Mouse (Mus musculus) embryo, embryonic 10 days (tissue): ENCODE measurements around the gene Rad9b.

Source experiments
- DNase-seq: peaks from one replicate; pipeline ENCODE4 v3.0.0-alpha.2; 2015; ENCODE audit warnings: low spot score

The Rad9b gene

DNA sequence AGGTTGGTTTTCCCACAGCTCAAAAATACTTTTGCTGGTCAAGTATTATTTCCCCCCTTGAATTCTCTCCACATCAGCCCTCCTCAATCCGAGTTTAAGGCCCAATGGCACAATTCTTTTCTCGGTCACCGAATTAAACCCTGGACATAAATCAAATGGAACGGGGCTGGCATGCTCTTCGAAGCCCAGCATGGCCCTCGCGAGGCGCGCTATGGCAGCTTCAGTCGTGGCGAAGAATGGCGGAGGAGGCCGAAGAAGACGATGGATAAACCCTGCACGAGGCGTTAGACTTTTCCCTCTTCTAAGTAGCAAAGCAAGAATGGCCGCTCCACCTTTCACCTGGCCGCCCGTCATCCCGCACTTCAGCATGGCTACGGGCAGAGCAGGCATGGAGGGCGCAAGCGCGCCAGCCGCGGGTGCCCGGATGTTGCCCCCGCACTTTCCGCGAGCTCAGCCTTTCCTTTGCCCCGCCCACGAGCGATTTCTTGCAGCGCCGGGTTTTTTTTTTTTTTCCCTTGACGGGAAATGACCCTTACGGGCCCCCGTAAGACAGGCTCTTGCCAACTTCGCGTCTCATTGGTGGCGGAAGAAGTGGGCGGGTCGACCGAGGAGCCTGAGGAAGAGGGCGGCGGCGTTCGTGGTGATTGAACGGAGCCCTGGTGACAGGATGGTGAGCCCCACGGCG lies at the start of gene Rad9b, which contains the start of gene Vps29:
TSS of gene Rad9b (minus strand) at position 427 of the 685 bp plus-strand sequence.
TSS of gene Vps29 (plus strand) at position 563 of the 685 bp plus-strand sequence.
- DNase-seq: peak; percentile 97

DNA sequence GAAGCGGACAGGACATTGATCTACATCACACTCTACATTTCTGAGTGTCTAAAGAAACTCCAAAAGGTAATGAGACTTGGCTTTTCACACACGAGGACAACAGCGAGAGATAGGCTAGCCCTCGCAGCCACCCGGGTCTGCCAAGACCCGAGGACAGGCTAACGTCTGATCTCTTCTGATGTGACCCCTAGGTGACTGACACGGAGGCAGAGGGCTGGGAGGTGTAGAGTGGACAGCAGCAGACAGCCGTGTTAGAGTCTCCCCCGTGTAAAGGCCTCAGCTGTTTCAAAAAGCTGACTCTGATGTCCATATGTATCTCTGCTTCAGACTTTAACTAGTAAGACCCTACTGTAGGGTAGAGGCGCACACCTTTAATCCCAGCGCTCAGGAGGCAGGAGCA lies 49.3 kb upstream of the Rad9b start:
- no peak for DNase-seq

DNA sequence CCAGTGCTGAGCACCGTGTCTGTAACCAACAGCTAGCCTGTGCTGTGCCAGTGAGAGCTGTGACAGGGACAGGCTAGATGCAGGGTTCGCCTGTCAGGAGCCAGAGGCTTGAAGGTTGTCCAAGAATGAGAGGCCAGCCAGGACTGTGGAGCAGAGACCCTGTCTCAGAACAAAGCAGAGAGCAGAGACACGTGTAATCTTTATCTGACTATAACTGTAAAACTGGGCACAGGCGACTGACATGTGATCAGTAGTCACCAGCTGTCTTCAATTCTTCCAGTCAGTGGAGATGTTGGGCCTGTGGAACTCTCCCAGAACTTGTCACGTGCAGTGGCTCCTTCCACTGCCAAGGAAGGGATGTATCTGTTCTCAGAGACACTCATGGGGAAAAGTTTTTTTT lies 48.7 kb upstream of the Rad9b start:
- DNase-seq: no peak

DNA sequence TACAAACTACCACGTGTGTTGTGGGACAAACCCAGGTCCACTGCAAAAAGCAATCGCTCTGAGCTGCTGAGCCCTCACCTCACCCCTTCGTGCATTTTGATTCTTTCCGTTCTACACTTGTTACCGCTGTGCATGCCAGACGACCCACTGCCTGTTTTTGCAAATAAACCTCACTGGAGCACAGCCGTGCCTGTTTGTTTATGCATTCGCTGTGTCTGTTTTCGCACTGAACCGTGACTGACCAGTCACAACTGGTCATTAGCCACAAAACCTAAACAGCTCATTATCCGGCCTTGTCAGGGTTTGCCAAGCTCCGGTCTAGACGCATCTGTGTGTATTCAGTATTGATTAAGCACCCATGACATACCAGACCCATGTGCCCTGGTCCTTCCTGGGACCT lies 48.1 kb upstream of the Rad9b start:
- DNase-seq: no peak

DNA sequence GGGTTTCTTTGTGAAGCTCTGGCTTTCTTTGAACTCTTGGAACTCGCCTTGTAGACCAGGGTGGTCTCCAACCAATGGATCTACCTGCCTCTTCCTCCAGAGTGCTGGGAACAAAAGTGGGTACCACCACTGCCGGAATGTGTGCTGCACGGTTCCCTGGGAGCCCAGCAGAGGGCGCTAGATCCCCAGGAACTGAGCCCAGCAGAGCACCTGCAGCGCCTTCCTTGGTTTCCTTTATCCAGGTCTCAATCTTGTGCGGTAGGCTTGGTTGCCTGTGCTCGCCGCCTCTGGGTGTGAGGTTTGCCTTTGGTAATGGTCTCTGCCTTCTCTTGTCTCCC lies 47.2 kb upstream of the Rad9b start:
- peak; percentile 65 for DNase-seq

DNA sequence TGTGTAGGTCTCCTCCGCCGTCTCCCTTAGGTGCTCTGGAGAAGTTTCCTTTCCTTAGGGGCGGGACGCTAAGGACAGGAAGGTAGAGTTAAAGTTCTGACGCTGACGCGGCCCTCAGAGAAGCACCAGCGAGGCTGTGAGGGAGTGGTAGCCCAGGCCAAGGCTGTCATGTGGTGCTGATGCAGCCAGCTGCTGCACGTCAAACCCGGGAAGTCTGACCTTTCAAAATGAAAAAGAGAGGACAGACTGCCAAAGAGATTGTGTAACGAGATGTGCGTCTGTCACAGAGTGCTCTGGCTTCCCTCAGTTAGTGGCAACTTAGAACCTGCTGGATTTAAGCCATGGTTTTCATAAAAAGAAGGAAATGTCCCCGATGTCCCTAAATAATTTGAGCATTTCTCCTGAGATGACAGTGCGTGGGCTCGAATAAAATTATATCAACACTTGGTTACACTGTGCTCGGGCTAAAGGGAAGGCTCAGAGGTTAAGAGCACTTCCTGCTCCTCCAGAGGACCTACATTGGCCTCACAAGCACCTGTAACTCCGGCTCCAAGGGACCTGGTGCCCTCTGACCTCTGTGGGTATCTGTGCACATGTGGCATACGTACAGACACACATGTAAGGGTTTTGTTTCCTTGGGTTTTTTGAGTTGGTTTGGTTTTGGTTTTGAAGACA lies 46.7 kb upstream of the Rad9b start:
- DNase-seq: no peak

DNA sequence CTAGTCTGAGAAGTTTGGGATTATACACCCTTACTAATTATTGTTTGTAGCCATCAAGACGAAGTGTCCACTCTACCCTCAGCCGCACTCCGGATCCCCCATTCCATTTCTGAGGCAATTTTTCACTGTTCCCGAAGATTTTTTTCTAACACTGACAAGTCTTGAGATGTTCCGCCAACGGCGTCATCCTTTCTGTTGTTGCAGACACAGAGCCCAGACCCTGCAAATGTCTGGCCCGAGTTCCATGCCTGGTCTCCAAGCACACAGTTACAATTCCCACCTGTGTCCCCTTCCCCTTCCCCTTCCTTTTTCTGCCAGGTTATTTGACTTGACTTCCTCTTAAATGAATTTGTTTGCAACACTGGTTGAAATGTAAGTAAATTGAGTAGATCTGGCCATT lies 45.8 kb upstream of the Rad9b start:
- DNase-seq: no peak

DNA sequence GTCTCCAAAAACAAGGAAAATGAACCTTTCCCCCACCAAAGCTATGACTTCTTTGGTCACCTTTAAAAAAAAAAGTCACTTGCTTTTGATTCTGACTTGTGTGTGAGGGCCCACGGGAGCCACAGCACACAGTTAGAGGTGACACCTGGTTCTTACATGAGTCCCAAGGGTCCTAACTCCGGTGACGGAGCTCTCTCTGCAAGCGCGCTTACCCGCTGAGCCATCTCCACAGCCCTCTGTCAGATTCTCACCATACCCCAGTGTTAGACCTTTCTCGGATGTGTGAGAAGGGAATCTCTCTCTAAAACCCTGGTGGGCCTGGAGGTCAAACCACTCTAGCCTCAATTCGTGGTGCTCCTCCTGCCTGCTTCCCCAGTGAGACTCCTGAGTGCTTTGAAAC lies 43.5 kb upstream of the Rad9b start:
- DNase-seq: no peak

DNA sequence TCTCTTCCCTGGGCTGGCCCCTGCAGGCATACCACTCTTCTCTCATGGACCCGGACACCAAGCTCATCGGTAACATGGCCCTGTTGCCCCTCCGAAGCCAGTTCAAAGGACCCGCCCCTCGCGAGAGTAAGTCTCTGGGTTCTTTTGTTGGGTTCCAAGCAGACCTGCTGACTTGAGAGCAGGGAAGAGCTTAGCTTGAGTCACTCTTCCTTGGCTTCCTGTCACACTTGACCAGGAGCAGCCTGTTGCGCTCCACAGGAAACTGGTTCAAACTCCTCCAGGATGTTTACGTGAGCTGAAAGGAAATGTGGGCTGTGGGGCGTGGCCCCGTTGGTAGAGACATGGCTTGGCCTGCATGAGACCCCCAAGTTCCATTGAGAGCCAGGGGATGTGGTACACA lies 42.8 kb upstream of the Rad9b start:
- DNase-seq: peak; percentile 25

DNA sequence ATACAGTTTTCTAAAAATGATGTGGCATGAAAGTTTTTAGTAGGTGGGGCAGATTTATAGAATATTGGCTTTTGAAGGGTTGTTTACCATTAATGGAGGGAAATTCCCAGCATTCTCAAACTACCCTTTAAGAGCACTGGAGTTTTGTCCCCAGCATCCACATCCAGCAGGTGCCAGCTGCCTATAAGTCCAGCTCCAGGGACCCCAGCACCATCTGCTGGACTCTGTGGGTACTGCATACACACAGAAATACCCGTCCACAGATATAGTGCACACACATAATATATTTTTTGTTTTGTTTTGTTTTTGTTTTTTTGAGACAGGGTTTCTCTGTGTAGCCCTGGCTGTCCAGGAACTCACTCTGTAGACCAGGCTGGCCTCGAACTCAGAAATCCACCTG lies 39.9 kb upstream of the Rad9b start:
- DNase-seq: peak; percentile 71

DNA sequence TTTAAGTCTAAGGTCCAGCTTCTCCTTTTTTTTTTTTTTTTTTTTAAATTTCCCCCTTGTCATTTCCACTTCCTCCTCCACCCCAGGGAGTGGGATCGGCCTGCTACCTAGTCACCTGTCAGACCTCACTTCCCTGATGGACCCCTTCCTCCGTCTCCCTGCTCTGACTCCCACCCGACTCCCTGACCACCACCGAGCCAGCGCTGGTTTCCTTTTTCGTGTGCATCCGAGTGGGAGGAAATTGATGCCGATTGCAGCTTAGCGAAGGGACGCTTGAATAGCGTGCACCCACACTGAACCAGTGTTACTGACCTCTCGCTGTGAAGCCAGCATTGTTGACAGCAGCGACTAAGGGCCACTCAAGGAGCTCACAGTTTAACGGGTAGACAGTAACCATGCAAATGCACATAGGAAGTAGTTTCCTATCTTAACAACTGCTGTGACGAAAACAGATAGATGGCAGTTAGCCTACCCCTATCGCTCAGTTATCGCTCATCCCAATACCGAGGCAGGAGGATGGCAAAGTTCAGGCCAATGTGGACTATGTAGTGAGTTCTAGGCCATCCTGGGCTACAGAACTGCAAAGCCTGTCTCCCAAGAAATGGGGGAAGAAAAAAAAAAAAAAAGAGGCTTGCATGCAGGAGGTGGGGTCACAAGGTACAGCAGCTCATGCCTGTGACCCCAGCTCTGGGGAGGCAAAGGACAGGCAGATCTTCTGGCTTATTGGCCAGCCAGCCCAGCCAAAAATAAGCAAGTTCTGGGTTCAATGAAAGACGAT lies 38.4 kb upstream of the Rad9b start:
- no peak for DNase-seq

DNA sequence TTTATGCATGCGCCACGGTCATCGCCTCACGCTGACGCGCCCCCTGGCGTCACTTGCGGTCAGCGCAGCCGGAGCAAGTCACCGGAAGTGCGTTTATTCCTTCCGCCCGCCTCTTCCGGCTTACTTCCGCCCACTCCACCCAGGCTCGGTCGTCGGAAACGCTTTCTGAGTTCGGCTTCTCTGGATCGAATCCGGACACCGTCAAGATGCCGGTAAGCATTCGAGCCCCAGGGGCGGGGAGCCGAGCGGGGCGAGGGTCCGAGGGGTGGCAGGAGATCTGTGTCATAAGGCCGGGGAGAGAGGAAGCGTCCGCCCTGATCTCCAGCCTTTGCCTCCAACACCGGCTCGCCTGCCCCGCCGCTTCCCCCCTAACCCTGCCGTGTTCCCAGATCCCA lies 37.8 kb upstream of the Rad9b start, which contains the start of gene Arpc3:
TSS of gene Arpc3 (plus strand) at position 93 of the 395 bp plus-strand sequence.
- DNase-seq: peak; percentile 96

DNA sequence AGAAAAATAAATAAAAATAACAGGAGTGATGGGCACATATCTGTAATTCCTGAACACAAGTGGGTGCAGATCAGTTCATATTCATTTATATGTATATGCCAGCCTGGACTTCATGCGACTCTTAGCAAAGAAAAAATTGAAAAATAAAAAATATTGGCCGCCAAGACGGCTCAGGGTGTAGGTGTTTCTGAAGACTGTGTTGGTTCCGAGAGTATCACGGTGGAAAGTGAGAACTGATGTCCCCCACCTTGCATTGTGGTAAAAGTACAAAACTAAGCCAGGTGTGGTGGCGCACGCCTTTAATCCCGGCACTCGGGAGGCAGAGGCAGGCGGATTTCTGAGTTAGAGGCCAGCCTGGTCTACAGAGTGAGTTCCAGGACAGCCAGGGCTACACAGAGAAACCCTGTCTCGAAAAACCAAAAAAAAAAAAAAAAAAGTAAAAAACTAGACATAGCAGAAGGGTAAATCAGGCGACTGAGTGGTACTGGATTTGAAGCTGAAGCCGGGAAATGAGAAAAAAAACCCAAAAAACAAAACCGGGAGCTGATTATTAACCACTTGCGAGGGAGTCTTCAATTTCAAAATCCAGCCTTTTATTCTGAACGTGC lies 37.2 kb upstream of the Rad9b start:
- no peak for DNase-seq

DNA sequence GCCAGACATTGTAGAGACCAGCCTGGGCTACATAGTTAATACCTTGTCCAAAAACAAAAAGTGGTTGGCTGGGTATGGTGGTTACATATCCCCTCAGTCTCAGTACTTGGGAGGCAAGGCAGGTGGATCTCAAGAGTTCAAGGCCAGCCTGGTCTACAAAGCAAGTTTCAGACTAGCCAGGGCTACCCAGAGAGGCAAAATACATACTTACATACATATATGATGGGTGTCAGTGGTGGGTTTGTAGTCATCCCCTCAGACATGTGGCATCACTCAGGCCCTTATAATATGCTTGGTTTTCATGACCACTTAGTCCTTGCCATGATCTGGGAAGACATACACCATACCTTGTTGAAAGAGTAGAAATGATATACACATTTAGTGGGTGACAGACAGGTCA lies 36.6 kb upstream of the Rad9b start:
- DNase-seq: no peak

DNA sequence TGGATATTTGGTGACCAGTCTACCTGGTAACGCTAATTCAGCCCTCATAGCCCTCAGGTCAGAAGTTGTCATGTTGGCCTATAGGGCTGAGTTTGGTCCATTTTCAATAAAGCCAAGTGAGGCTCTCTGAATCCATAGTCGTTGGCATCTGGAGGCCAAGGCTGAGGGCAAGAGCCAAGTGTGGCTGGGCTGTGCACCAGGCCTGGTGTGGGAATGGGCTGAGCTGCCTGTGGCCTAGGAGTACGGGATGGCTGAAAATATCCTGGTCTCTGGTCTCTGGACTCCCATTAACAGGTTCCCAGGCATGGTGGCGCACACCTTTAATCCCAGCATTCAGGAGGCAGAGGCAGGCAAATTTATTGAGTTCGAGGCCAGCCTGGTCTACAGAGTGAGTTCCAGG lies 36.0 kb upstream of the Rad9b start:
- DNase-seq: no peak

DNA sequence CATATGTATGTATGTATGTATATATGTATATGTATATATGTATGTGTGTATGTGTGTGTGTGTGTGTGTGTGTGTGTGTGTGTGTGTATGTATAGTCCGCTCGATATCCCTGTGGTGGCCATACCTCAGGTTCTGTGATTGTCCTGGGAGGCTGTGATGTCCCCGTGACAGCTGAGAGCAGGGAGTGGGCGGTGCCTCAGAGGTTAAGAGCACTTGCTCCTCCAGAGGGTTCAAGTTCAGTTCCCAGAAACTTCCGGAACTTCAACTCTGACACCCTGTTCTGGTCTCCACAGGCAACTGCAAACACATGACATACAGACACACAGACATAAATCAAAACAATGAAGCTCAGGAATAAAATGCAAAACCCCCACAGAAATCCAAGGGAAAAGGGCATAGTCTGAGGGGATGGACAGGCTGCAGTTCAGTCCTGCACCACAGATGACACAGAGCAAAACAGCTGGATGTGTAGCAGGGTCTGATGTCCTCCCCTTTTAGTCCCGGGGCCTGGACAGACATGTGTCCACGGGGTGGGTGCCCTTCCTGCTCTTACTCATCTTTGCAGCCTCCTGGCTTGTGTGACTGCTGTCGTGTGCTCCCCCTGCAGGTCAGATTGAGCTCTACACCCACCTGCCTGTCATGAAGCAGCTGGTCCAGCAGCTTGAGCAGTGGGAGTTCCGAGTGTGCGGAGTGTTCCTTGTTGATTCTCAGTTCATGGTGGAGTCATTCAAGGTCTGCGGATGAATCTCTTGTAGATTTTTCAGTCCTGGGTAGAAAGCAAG lies 25.5 kb upstream of the Rad9b start:
- DNase-seq: peak; percentile 89

DNA sequence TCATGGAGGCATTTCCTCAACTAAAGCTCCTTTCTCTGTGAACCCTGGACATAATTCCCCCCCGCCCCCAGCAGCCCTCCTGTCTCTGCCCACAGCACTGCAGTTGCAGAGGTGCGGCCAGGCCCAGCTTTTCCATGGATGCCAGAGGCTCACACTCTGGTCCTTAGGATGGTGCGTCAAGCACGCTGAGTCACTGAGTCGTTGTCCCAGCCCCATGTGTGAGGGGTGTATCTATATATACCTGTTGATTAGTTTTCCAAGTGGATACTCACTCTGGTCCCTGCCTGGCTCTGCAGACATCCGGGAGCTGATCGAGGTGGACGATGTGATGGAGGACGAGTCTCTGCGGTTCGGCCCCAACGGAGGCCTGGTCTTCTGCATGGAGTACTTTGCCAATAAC lies 24.1 kb upstream of the Rad9b start:
- no peak for DNase-seq

DNA sequence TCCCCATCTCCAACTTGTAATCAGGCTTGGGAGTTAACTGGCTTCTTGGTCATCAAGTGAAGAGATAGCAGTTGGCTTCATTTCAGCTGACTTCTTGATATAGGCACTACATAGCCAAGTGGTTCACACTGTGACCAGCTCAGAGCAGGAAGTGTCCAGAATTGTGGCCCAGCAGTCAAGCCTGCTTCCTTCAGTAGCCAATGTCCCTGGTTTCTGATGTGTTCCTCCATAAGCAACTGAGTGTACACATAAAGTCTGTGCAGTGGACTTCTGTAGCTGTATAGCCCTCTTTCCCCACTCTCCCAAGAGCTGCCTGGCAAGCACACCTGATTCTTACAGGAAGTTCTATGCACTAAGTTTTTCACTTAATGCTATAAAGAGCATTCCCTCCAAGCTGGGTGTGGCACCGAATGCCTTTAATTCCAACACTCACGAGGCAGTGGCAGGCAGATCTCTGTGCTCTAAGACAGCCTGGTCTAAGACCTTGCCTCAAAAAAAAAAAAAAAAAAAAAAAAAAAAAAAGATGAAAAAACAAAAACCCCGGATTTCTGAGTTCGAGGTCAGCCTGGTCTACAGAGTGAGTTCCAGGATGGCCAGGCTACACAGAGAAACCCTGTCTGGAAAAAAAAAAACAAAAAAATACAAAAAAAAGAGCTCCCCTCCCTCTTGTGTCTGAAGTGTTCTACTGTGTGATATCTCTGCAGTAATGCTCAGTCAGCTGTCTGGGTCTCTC lies 23.2 kb upstream of the Rad9b start:
- DNase-seq: no peak

DNA sequence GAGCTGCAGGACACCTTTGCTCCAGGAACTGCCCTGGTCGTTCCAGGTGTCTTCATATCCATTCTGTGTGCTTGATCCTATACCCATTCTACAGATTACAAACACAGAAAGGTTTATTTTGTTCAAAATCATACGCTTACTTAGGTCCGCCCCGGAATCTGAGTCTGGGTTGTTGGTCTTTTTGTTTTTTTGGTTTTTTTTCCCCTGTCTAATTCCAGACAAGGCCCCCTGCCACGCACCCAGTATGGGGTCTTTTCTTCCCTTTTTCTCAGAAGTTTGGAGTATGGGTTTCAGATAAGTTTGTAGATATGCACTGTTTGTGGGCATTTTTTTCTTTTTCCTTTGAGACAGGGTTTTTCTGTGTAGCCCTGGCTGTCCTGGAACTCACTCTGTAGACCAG lies 18.8 kb upstream of the Rad9b start:
- DNase-seq: no peak

DNA sequence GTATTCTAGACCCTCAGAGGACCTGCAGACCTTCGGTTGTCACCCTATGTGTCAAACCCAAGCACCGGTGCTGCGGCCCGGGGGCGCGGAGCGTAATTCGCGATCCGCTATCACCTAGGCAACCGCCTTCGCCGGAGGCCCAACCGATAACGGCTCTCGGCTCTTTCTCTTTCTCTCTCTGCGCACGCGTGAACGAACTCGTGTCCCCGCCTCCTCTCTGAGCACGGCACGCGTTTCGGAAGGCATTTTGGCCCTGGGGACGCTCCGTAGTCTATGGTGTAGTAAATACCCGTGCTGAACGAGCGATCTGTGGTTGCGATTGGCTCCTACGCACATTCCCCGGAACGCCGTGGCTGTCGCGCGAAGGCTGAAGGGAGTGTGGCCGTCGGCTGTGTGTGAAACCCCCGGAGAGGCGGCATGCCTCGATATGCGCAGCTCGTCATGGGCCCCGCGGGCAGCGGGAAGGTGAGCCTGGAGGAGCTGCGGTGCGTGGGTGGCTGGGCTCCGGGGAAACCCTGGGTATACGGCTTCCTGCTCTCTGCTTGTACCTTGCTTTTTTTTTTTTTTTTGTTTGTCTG lies 18.2 kb upstream of the Rad9b start, which contains the start of gene Fam216a:
TSS of gene Fam216a (minus strand) at position 173 of the 578 bp plus-strand sequence.
- DNase-seq: peak; percentile 100
